13 mouse cellular contexts compared by ENCODE assay signal in the genomic region with DNA sequence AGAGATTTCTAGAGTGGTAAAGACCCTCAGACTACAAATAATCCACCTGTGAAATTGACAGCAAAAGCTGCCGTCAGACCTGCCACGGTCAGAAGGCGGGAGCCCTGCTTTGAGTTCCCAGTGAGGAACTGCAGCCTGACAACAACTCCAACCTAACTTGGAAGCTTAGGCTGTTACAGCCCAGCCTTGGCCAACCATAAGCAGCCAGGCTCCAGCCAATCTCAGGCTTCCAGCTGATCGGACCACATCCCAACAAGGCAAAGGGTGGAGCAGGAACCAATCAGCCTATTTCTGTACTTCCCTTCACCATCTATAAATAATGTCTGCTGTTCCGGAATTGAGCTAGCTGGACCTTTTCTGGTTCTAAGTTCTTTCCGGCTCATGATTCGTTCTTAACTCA. TPM values are rescaled to one million over a fixed set of nuclear protein-coding genes. Genes with fewer than 3 reads are reported as not detected.
DNase-seq lines count a peak whose midpoint lies in the region; ATAC-seq lines count a peak whose summit lies in the region.
"Had no signal": no experiment of that assay in that cellular context is flagged by ENCODE, and none has a peak within 500 bp of the region (broad histone marks: within the 10 kb centered on the region; RNA-seq: fewer than 3 reads in every experiment).

No protein-coding gene starts in this region.

- no peak for ATAC-seq in kidney, embryonic 15.5 days (replicated peaks; ENCODE audit: low FRiP score)
- ATAC-seq in monocyte, adult 5-6 weeks (replicated peaks; ENCODE audit: insufficient number of reproducible peaks, low FRiP score, low TSS enrichment, poor library complexity, severe bottlenecking) = peak; percentile 89
- ATAC-seq in liver, embryonic 12.5 days = no peak
- ATAC-seq: hindbrain, embryonic 16.5 days had no signal

- no peaks in the 10 kb centered on the region for H3K36me3 ChIP-seq in kidney, embryonic 15.5 days
- no peaks in the 10 kb centered on the region for H3K36me3 ChIP-seq in liver, embryonic 12.5 days
- H3K36me3 ChIP-seq: forebrain, embryonic 10.5 days had no signal

- H3K4me1 ChIP-seq in kidney, embryonic 15.5 days = no peaks in the 10 kb centered on the region
- no peaks in the 10 kb centered on the region for H3K4me1 ChIP-seq in liver, embryonic 12.5 days
- H3K4me1 ChIP-seq: forebrain, embryonic 10.5 days had no signal

- H3K4me2 ChIP-seq in kidney, embryonic 15.5 days = no peak overlapping the region
- no peak overlapping the region for H3K4me2 ChIP-seq in liver, embryonic 12.5 days

- no peak overlapping the region for H3K27ac ChIP-seq in kidney, embryonic 15.5 days
- H3K27ac ChIP-seq in liver, embryonic 12.5 days = no peak overlapping the region
- H3K27ac ChIP-seq: forebrain, embryonic 10.5 days had no signal

- WGBS in kidney, embryonic 15.5 days = 72% methylated on average over 7 of the region's 7 CpGs
- WGBS in liver, embryonic 12.5 days (ENCODE audit: insufficient replicate concordance) = 52% methylated on average over 7 of the region's 7 CpGs

- H3K4me3 ChIP-seq in kidney, embryonic 15.5 days (replicated peaks) = no peak overlapping the region
- no peak overlapping the region for H3K4me3 ChIP-seq in liver, embryonic 12.5 days
- H3K4me3 ChIP-seq: forebrain, embryonic 10.5 days had no signal

- no peaks in the 10 kb centered on the region for H3K27me3 ChIP-seq in kidney, embryonic 15.5 days
- H3K27me3 ChIP-seq in liver, embryonic 12.5 days (replicated peaks) = no peaks in the 10 kb centered on the region; the same call in 1 of the 2 replicates

- no peaks in the 10 kb centered on the region for H3K9me3 ChIP-seq in kidney, embryonic 15.5 days (replicated peaks)
- H3K9me3 ChIP-seq in liver, embryonic 12.5 days (replicated peaks) = no peaks in the 10 kb centered on the region
- H3K9me3 ChIP-seq: forebrain, embryonic 10.5 days had no signal

- no peak overlapping the region for H3K9ac ChIP-seq in kidney, embryonic 15.5 days
- H3K9ac ChIP-seq in liver, embryonic 12.5 days = no peak overlapping the region

- peak; percentile 47 for DNase-seq in kidney, adult 9 months
- DNase-seq in heart, adult 8-10 months (ENCODE audit: low spot score) = peak; percentile 48
- peak; percentile 26 to 53 for DNase-seq in kidney, postnatal 4 days
- DNase-seq in cerebellum, postnatal 4 days (ENCODE audit: low spot score in 2 of 2) = no peak
- no peak for DNase-seq in spleen, postnatal 10 days (ENCODE audit: low spot score in 2 of 2)
- DNase-seq: cerebellum, adult 11-12 months; midbrain, embryonic 14.5 days; thymus, postnatal 25 days had no signal

RNA-seq across cellular contexts. Expression of a gene that starts 12.6 kb away (rescaled TPM):
- 0.04 and 0.06 TPM in 2 replicates for polyA plus RNA-seq in kidney, embryonic 15.5 days (2015; fragmentation: Nextera tagmentation; extraction: Ambion mirVana)
- not detected for total RNA-seq in heart, adult 8-10 months (2022)
- total RNA-seq in monocyte, adult 5-6 weeks (2017) = 0.10 TPM in 1 of 3 replicates, not detected in the others
- polyA plus RNA-seq in liver, embryonic 12.5 days (2016; fragmentation: Nextera tagmentation; extraction: Ambion mirVana) = 0.17 TPM in 2 replicates

RNA-seq across cellular contexts. Expression of a gene that starts 14.5 kb away (rescaled TPM):
- polyA plus RNA-seq in kidney, embryonic 15.5 days (2015; fragmentation: Nextera tagmentation; extraction: Ambion mirVana) = 0.44 and 0.48 TPM in 2 replicates
- total RNA-seq in heart, adult 8-10 months (2022) = under 1 TPM in 1 of 4 experiments, not detected in 3; 0.09 TPM
- total RNA-seq in monocyte, adult 5-6 weeks (2017) = 0.58 to 1.3 TPM (median 0.76 TPM) in 3 replicates
- 0.06 TPM in 1 of 2 replicates, not detected in the other for polyA plus RNA-seq in liver, embryonic 12.5 days (2016; fragmentation: Nextera tagmentation; extraction: Ambion mirVana)

Comparison
In these comparisons a context has a peak if more than half of its experiments do, and no peak if none do; other contexts are left out.
1. DNase-seq: peak in kidney, adult 9 months (single experiment), heart, adult 8-10 months (single experiment) and kidney, postnatal 4 days (2 of 2); none in cerebellum, postnatal 4 days (0 of 2) and spleen, postnatal 10 days (0 of 2).